Mouse (Mus musculus): ENCODE results near the gene Pax7. TPM values are rescaled to one million over a fixed set of nuclear protein-coding genes. Genes with fewer than 3 reads are reported as not detected.

Pax7 gene
- polyA plus RNA-seq, 1 experiment from 2014 or later = 2.6 TPM

GRCm38 (mm10) chr4:139710467-139711334, 122.6 kb downstream of the Pax7 start:
- whole genome bisulfite sequencing = 39% methylated on average over 25 of the region's 25 CpGs
- no peak overlapping the region for H3K9ac ChIP-seq
- no peaks in the 10 kb centered on the region for H3K36me3 ChIP-seq
- no peak overlapping the region for H3K27ac ChIP-seq (replicated peaks)
- H3K4me2 ChIP-seq (replicated peaks) = no peak overlapping the region
- no peaks in the 10 kb centered on the region for H3K9me3 ChIP-seq (replicated peaks)
- H3K27me3 ChIP-seq = no peaks in the 10 kb centered on the region; the same call in 1 of the 2 replicates
- H3K4me1 ChIP-seq = peaks cover 6% of the 10 kb centered on the region
- no peak for ATAC-seq (ENCODE audit: insufficient number of reproducible peaks, low FRiP score, low TSS enrichment, low read depth)
- H3K4me3 ChIP-seq (replicated peaks) = no peak overlapping the region

GRCm38 (mm10) chr4:139705986-139706385, 127.3 kb downstream of the Pax7 start:
- Histone ChIP-seq H3K9me3 (replicated peaks) (no peaks in the 10 kb centered on the region), H3K4me1 (no peaks in the 10 kb centered on the region), H3K36me3 (no peaks in the 10 kb centered on the region), H3K4me3 (replicated peaks) (no peak overlapping the region), H3K4me2 (replicated peaks) (no peak overlapping the region), H3K27me3 (no peaks in the 10 kb centered on the region), H3K27ac (replicated peaks) (no peak overlapping the region), H3K9ac (no peak overlapping the region)
- no peak for ATAC-seq (ENCODE audit: insufficient number of reproducible peaks, low FRiP score, low TSS enrichment, low read depth)
- 70% methylated on average over 5 of the region's 5 CpGs for WGBS

GRCm38 (mm10) chr4:139703468-139703867, 129.9 kb downstream of the Pax7 start:
- Histone ChIP-seq H3K4me3 (replicated peaks) (no peak overlapping the region), H3K27ac (replicated peaks) (no peak overlapping the region), H3K9me3 (replicated peaks) (no peaks in the 10 kb centered on the region), H3K9ac (no peak overlapping the region), H3K4me2 (replicated peaks) (no peak overlapping the region), H3K36me3 (no peaks in the 10 kb centered on the region), H3K4me1 (no peaks in the 10 kb centered on the region), H3K27me3 (no peaks in the 10 kb centered on the region)
- 84% methylated on average over 11 of the region's 11 CpGs for WGBS
- ATAC-seq (ENCODE audit: insufficient number of reproducible peaks, low FRiP score, low TSS enrichment, low read depth) = no peak

- Histone ChIP-seq H3K27me3 (no peaks in the 10 kb centered on the region), H3K9ac (no peak overlapping the region), H3K27ac (replicated peaks) (no peak overlapping the region), H3K36me3 (no peaks in the 10 kb centered on the region), H3K9me3 (replicated peaks) (no peaks in the 10 kb centered on the region), H3K4me1 (no peaks in the 10 kb centered on the region), H3K4me3 (replicated peaks) (no peak overlapping the region), H3K4me2 (replicated peaks) (no peak overlapping the region)
- no peak for ATAC-seq (ENCODE audit: insufficient number of reproducible peaks, low FRiP score, low TSS enrichment, low read depth)
- 59% methylated on average over 4 of the region's 4 CpGs for WGBS
These were observed 130.4 kb downstream of the Pax7 start for GRCm38 (mm10) chr4:139702914-139703313.

GRCm38 (mm10) chr4:139698602-139699001, 134.7 kb downstream of the Pax7 start:
- Histone ChIP-seq H3K4me1 (no peaks in the 10 kb centered on the region), H3K9me3 (replicated peaks) (no peaks in the 10 kb centered on the region), H3K36me3 (no peaks in the 10 kb centered on the region), H3K9ac (no peak overlapping the region), H3K4me2 (replicated peaks) (no peak overlapping the region), H3K4me3 (replicated peaks) (no peak overlapping the region), H3K27ac (replicated peaks) (no peak overlapping the region; the same call in 1 of the 2 replicates), H3K27me3 (no peaks in the 10 kb centered on the region)
- 38% methylated on average over 8 of the region's 8 CpGs for WGBS
- ATAC-seq (ENCODE audit: insufficient number of reproducible peaks, low FRiP score, low TSS enrichment, low read depth) = no peak

GRCm38 (mm10) chr4:139697755-139698154, 135.6 kb downstream of the Pax7 start:
- no peak overlapping the region for H3K4me2 ChIP-seq (replicated peaks)
- H3K9ac ChIP-seq = no peak overlapping the region
- 7% methylated on average over 9 of the region's 9 CpGs for WGBS

GRCm38 (mm10) chr4:139693315-139693714, 140.0 kb downstream of the Pax7 start:
- H3K9me3 ChIP-seq (replicated peaks) = no peaks in the 10 kb centered on the region
- H3K4me1 ChIP-seq = peaks cover 11% of the 10 kb centered on the region
- no peak overlapping the region for H3K9ac ChIP-seq
- no peak for ATAC-seq (ENCODE audit: insufficient number of reproducible peaks, low FRiP score, low TSS enrichment, low read depth)
- H3K27me3 ChIP-seq = peaks cover 6% of the 10 kb centered on the region; the same call in 1 of the 2 replicates
- H3K4me3 ChIP-seq (replicated peaks) = no peak overlapping the region
- H3K4me2 ChIP-seq (replicated peaks) = no peak overlapping the region
- H3K36me3 ChIP-seq = no peaks in the 10 kb centered on the region
- 24% methylated on average over 5 of the region's 5 CpGs for WGBS
- no peak overlapping the region for H3K27ac ChIP-seq (replicated peaks)

More at GRCm38 (mm10) chr4:139697755-139698154, 135.6 kb downstream of the Pax7 start:
- no peaks in the 10 kb centered on the region; the same call in 1 of the 2 replicates for H3K27me3 ChIP-seq
- H3K4me3 ChIP-seq (replicated peaks) = no peak overlapping the region
- no peaks in the 10 kb centered on the region for H3K36me3 ChIP-seq
- H3K4me1 ChIP-seq = no peaks in the 10 kb centered on the region
- H3K27ac ChIP-seq (replicated peaks) = no peak overlapping the region; the same call in 1 of the 2 replicates
- no peaks in the 10 kb centered on the region for H3K9me3 ChIP-seq (replicated peaks)
- ATAC-seq (ENCODE audit: insufficient number of reproducible peaks, low FRiP score, low TSS enrichment, low read depth) = 0 out of 2 replicates have a peak, but pooled peaks have one; percentile 24

GRCm38 (mm10) chr4:139689627-139690269, 143.6 kb downstream of the Pax7 start:
- Histone ChIP-seq H3K4me3 (replicated peaks) (no peak overlapping the region), H3K27ac (replicated peaks) (no peak overlapping the region), H3K27me3 (peaks cover 6% of the 10 kb centered on the region; the same call in 1 of the 2 replicates), H3K9me3 (replicated peaks) (no peaks in the 10 kb centered on the region), H3K4me2 (replicated peaks) (no peak overlapping the region), H3K4me1 (peaks cover 15% of the 10 kb centered on the region), H3K36me3 (no peaks in the 10 kb centered on the region), H3K9ac (no peak overlapping the region)
- ATAC-seq (ENCODE audit: insufficient number of reproducible peaks, low FRiP score, low TSS enrichment, low read depth) = peak; percentile 49; the same call in 1 of the 2 replicates
- 24% methylated on average over 7 of the region's 7 CpGs for WGBS

- ATAC-seq (ENCODE audit: insufficient number of reproducible peaks, low FRiP score, low TSS enrichment, low read depth) = no peak
- peaks cover 15% of the 10 kb centered on the region for H3K4me1 ChIP-seq
- no peaks in the 10 kb centered on the region for H3K9me3 ChIP-seq (replicated peaks)
- no peak overlapping the region for H3K4me3 ChIP-seq (replicated peaks)
- H3K27ac ChIP-seq (replicated peaks) = no peak overlapping the region
- H3K4me2 ChIP-seq (replicated peaks) = no peak overlapping the region
- H3K27me3 ChIP-seq = 0 out of 2 replicates have a peak, but pooled peaks cover 6% of the 10 kb centered on the region
- no peaks in the 10 kb centered on the region for H3K36me3 ChIP-seq
- 72% methylated on average over 9 of the region's 9 CpGs for WGBS
- H3K9ac ChIP-seq = no peak overlapping the region
These were observed 145.3 kb downstream of the Pax7 start for GRCm38 (mm10) chr4:139688058-139688457.
